Mouse (Mus musculus): ENCODE results near the gene Polr2h. TPM values are rescaled to one million over a fixed set of nuclear protein-coding genes. Genes with fewer than 3 reads are reported as not detected.
A peak's percentile ranks its signal among the peaks of the same experiment; 100 is the strongest.

Gene Polr2h
- polyA plus RNA-seq, 2 experiments: 77.0 to 121 TPM

- H3K9me3 ChIP-seq (ENCODE audit: control insufficient read depth, low read length): no peaks in the 10 kb centered on the region
- peaks cover 89% of the 10 kb centered on the region for H3K36me3 ChIP-seq (ENCODE audit: control insufficient read depth, insufficient read depth, low read length)
- H3K27ac ChIP-seq (replicated peaks; ENCODE audit: low read depth, low read length): no peak overlapping the region
- 88% methylated on average over 10 of the region's 10 CpGs for WGBS
- TF ChIP-seq POLR2A (IDR thresholded peaks at IDR 0.05; ENCODE audit: borderline replicate concordance, extremely low read depth, insufficient read depth, insufficient read length): no peak
- ATAC-seq (ENCODE audit: low FRiP score, low read depth): no peak
- no peak overlapping the region for H3K9ac ChIP-seq (ENCODE audit: low read depth, low read length, severe bottlenecking)
- no peak for DNase-seq (ENCODE audit: low spot score)
- no peak overlapping the region for H3K4me3 ChIP-seq (replicated peaks; ENCODE audit: low read length)
- H3K4me2 ChIP-seq (replicated peaks; ENCODE audit: low read depth, low read length, severe bottlenecking): no peak overlapping the region
- H3K27me3 ChIP-seq (ENCODE audit: control insufficient read depth, insufficient read depth, low read length): no peaks in the 10 kb centered on the region
- peaks cover 17% of the 10 kb centered on the region for H3K4me1 ChIP-seq (ENCODE audit: control insufficient read depth, insufficient read depth, low read length)
Measured at GRCm38 (mm10) chr16:20677974-20678675, 39.3 kb upstream of the Polr2h start.

- no peak overlapping the region for H3K4me3 ChIP-seq (replicated peaks; ENCODE audit: low read length)
- no peaks in the 10 kb centered on the region for H3K9me3 ChIP-seq (ENCODE audit: control insufficient read depth, low read length)
- H3K27ac ChIP-seq (replicated peaks; ENCODE audit: low read depth, low read length): no peak overlapping the region
- H3K36me3 ChIP-seq (ENCODE audit: control insufficient read depth, insufficient read depth, low read length): peaks cover 69% of the 10 kb centered on the region
- 90% methylated on average over 3 of the region's 3 CpGs for WGBS
- peaks cover 22% of the 10 kb centered on the region for H3K4me1 ChIP-seq (ENCODE audit: control insufficient read depth, insufficient read depth, low read length)
- no peak overlapping the region for H3K9ac ChIP-seq (ENCODE audit: low read depth, low read length, severe bottlenecking)
- ATAC-seq (ENCODE audit: low FRiP score, low read depth) (no peak), DNase-seq (ENCODE audit: low spot score) (no peak)
- H3K4me2 ChIP-seq (replicated peaks; ENCODE audit: low read depth, low read length, severe bottlenecking): no peak overlapping the region
- no peak for TF ChIP-seq POLR2A (IDR thresholded peaks at IDR 0.05; ENCODE audit: borderline replicate concordance, extremely low read depth, insufficient read depth, insufficient read length)
- H3K27me3 ChIP-seq (ENCODE audit: control insufficient read depth, insufficient read depth, low read length): no peaks in the 10 kb centered on the region
Measured at GRCm38 (mm10) chr16:20690774-20691173, 26.7 kb upstream of the Polr2h start.

- Histone ChIP-seq H3K9ac (ENCODE audit: low read depth, low read length, severe bottlenecking) (no peak overlapping the region), H3K27ac (replicated peaks; ENCODE audit: low read depth, low read length) (no peak overlapping the region), H3K4me1 (ENCODE audit: control insufficient read depth, insufficient read depth, low read length) (peaks cover 28% of the 10 kb centered on the region), H3K4me3 (replicated peaks; ENCODE audit: low read length) (no peak overlapping the region), H3K9me3 (ENCODE audit: control insufficient read depth, low read length) (no peaks in the 10 kb centered on the region), H3K27me3 (ENCODE audit: control insufficient read depth, insufficient read depth, low read length) (no peaks in the 10 kb centered on the region), H3K36me3 (ENCODE audit: control insufficient read depth, insufficient read depth, low read length) (peaks cover 61% of the 10 kb centered on the region), H3K4me2 (replicated peaks; ENCODE audit: low read depth, low read length, severe bottlenecking) (no peak overlapping the region)
- DNase-seq (ENCODE audit: low spot score) (no peak), ATAC-seq (ENCODE audit: low FRiP score, low read depth) (no peak)
- no peak for TF ChIP-seq POLR2A (IDR thresholded peaks at IDR 0.05; ENCODE audit: borderline replicate concordance, extremely low read depth, insufficient read depth, insufficient read length)
- WGBS: 57% methylated on average over 1 of the region's 1 CpGs
Measured at GRCm38 (mm10) chr16:20691617-20692016, 25.8 kb upstream of the Polr2h start.

- Histone ChIP-seq H3K27me3 (ENCODE audit: control insufficient read depth, insufficient read depth, low read length) (no peaks in the 10 kb centered on the region), H3K9me3 (ENCODE audit: control insufficient read depth, low read length) (no peaks in the 10 kb centered on the region), H3K4me1 (ENCODE audit: control insufficient read depth, insufficient read depth, low read length) (peaks cover 30% of the 10 kb centered on the region), H3K9ac (ENCODE audit: low read depth, low read length, severe bottlenecking) (no peak overlapping the region), H3K4me3 (replicated peaks; ENCODE audit: low read length) (peak overlapping the region; percentile 58; the same call in 1 of the 2 replicates), H3K4me2 (replicated peaks; ENCODE audit: low read depth, low read length, severe bottlenecking) (peak overlapping the region; percentile 66; the same call in 1 of the 2 replicates), H3K36me3 (ENCODE audit: control insufficient read depth, insufficient read depth, low read length) (peaks cover 53% of the 10 kb centered on the region), H3K27ac (replicated peaks; ENCODE audit: low read depth, low read length) (no peak overlapping the region)
- DNase-seq (ENCODE audit: low spot score) (no peak), ATAC-seq (ENCODE audit: low FRiP score, low read depth) (no peak)
- TF ChIP-seq POLR2A (IDR thresholded peaks at IDR 0.05; ENCODE audit: borderline replicate concordance, extremely low read depth, insufficient read depth, insufficient read length): no peak
- 42% methylated on average over 16 of the region's 16 CpGs for WGBS
Measured at GRCm38 (mm10) chr16:20692241-20692965, 25.1 kb upstream of the Polr2h start.

GRCm38 (mm10) chr16:20693111-20693701 is 24.3 kb upstream of the Polr2h start, which contains the start of gene Fam131a:
Gene Fam131a (plus strand): TSS chr16:20693241.
- Histone ChIP-seq H3K27ac (replicated peaks; ENCODE audit: low read depth, low read length) (peak within 1 kb of the TSS; percentile 88), H3K27me3 (ENCODE audit: control insufficient read depth, insufficient read depth, low read length) (no peaks in the 10 kb centered on the region), H3K9me3 (ENCODE audit: control insufficient read depth, low read length) (no peaks in the 10 kb centered on the region), H3K4me2 (replicated peaks; ENCODE audit: low read depth, low read length, severe bottlenecking) (peak within 1 kb of the TSS; percentile 66), H3K4me1 (ENCODE audit: control insufficient read depth, insufficient read depth, low read length) (peaks cover 30% of the 10 kb centered on the region), H3K4me3 (replicated peaks; ENCODE audit: low read length) (peak within 1 kb of the TSS; percentile 58), H3K36me3 (ENCODE audit: control insufficient read depth, insufficient read depth, low read length) (peaks cover 45% of the 10 kb centered on the region), H3K9ac (ENCODE audit: low read depth, low read length, severe bottlenecking) (peak within 1 kb of the TSS; percentile 75)
- DNase-seq (ENCODE audit: low spot score) (peak; percentile 93), ATAC-seq (ENCODE audit: low FRiP score, low read depth) (peak; percentile 92)
- WGBS: under 1% methylated on average over 33 of the region's 37 CpGs
- TF ChIP-seq POLR2A (IDR thresholded peaks at IDR 0.05; ENCODE audit: borderline replicate concordance, extremely low read depth, insufficient read depth, insufficient read length): 0 out of 2 replicates have a peak, but pooled peaks have one; percentile 24

Data from limb, embryonic 14.5 days (tissue).